Mouse (Mus musculus) megakaryocyte, embryonic 14.5 days (primary cell): ENCODE results near the gene Gm20388. TPM values are rescaled to one million over a fixed set of nuclear protein-coding genes. Genes with fewer than 3 reads are reported as not detected.

ENCODE experiments used
- H3K27me3 ChIP-seq: replicated peaks from 2 replicates; pipeline ENCODE3; 2012; ENCODE audit warnings: inconsistent platforms
- H3K36me3 ChIP-seq: replicated peaks from 2 replicates; pipeline ENCODE3; 2012; ENCODE audit warnings: low read length, inconsistent platforms, mixed read lengths
- H3K4me1 ChIP-seq: 2 replicates; pipeline ENCODE4 v1.6.1; 2012; ENCODE audit warnings: inconsistent platforms
- H3K4me3 ChIP-seq: replicated peaks from 2 replicates; pipeline ENCODE3; 2012; ENCODE audit warnings: moderate library complexity, mild to moderate bottlenecking, inconsistent platforms
- H3K9me3 ChIP-seq: 2 replicates; pipeline ENCODE4 v1.6.1; 2012; ENCODE audit warnings: inconsistent platforms
- FLI1 ChIP-seq: IDR thresholded peaks from 2 replicates; pipeline ENCODE4 v1.6.1; 2012; ENCODE audit warnings: low read length, inconsistent platforms, mixed read lengths
- GATA1 ChIP-seq: IDR thresholded peaks from 3 replicates; pipeline ENCODE4 v1.6.1; 2012; ENCODE audit warnings: mixed read lengths, low read length, inconsistent platforms, borderline replicate concordance
- polyA plus RNA-seq: library from polyadenylated mRNA; stranded (reverse); fragments of >175 nt; gene quantifications from 2 replicates; pipeline ENCODE4 v1.2.3, GENCODE M21; 2012; ENCODE audit warnings: low replicate concordance; ENCODE audit not compliant: insufficient read depth

Gene Gm20388
- polyA plus RNA-seq, 1 experiment: 111 TPM

GRCm38 (mm10) chr8:123687826-123688225 lies 3777.2 kb downstream of the Gm20388 start:
- H3K36me3 ChIP-seq: no peaks in the 10 kb centered on the region
- no peak overlapping the region for H3K4me3 ChIP-seq
- H3K4me1 ChIP-seq: no peaks in the 10 kb centered on the region
- no peak for TF ChIP-seq FLI1
- TF ChIP-seq GATA1: no peak
- H3K27me3 ChIP-seq: peaks cover 80% of the 10 kb centered on the region
- peaks cover 6% of the 10 kb centered on the region for H3K9me3 ChIP-seq

- TF ChIP-seq GATA1: no peak
- peaks cover 6% of the 10 kb centered on the region for H3K9me3 ChIP-seq
- H3K36me3 ChIP-seq: no peaks in the 10 kb centered on the region
- H3K27me3 ChIP-seq: peaks cover 88% of the 10 kb centered on the region
- no peaks in the 10 kb centered on the region for H3K4me1 ChIP-seq
- no peak overlapping the region for H3K4me3 ChIP-seq
Observed at GRCm38 (mm10) chr8:123692165-123692962, 3781.7 kb downstream of the Gm20388 start.

DNA sequence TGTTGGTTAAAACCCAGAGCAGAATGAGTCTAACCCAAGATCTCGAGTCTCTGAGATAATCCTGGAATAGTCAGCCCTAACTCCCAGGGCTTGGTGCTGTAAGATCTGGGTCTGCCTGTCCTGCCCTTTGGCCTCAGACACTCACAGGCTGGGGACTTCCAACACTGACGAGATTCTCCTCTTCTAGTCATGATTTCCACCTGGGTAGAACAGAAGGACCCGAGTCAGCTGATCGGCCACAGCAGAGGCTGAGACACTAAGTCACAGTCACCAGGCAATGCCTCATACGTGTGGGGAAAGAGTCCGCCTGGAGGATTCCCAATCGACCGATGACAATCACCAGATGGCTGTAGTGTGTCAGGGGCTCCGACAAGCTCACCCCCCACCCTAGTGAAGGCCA lies 3785.5 kb downstream of the Gm20388 start:
- H3K4me3 ChIP-seq: no peak overlapping the region
- no peaks in the 10 kb centered on the region for H3K4me1 ChIP-seq
- no peak for TF ChIP-seq GATA1
- no peak for TF ChIP-seq FLI1
- no peaks in the 10 kb centered on the region for H3K9me3 ChIP-seq
- H3K27me3 ChIP-seq: peaks cover 82% of the 10 kb centered on the region
- H3K36me3 ChIP-seq: no peaks in the 10 kb centered on the region

GRCm38 (mm10) chr8:123697329-123697728 lies 3786.7 kb downstream of the Gm20388 start:
- Histone ChIP-seq H3K9me3 (no peaks in the 10 kb centered on the region), H3K27me3 (peaks cover 82% of the 10 kb centered on the region), H3K36me3 (no peaks in the 10 kb centered on the region), H3K4me1 (no peaks in the 10 kb centered on the region), H3K4me3 (no peak overlapping the region)
- TF ChIP-seq FLI1 (no peak), GATA1 (no peak)

GRCm38 (mm10) chr8:123700399-123701070 lies 3789.9 kb downstream of the Gm20388 start:
- TF ChIP-seq FLI1 (no peak), GATA1 (no peak)
- no peaks in the 10 kb centered on the region for H3K9me3 ChIP-seq
- H3K27me3 ChIP-seq: peaks cover 77% of the 10 kb centered on the region
- no peaks in the 10 kb centered on the region for H3K36me3 ChIP-seq
- no peak overlapping the region for H3K4me3 ChIP-seq
- no peaks in the 10 kb centered on the region for H3K4me1 ChIP-seq

GRCm38 (mm10) chr8:123701952-123702587 lies 3791.4 kb downstream of the Gm20388 start:
- TF ChIP-seq GATA1: no peak
- TF ChIP-seq FLI1: no peak
- H3K36me3 ChIP-seq: no peaks in the 10 kb centered on the region
- H3K27me3 ChIP-seq: peaks cover 81% of the 10 kb centered on the region

GRCm38 (mm10) chr8:123705376-123705775 lies 3794.7 kb downstream of the Gm20388 start:
- Histone ChIP-seq H3K4me3 (no peak overlapping the region), H3K4me1 (peaks cover 7% of the 10 kb centered on the region), H3K9me3 (no peaks in the 10 kb centered on the region), H3K36me3 (no peaks in the 10 kb centered on the region), H3K27me3 (peaks cover 82% of the 10 kb centered on the region)
- TF ChIP-seq GATA1: no peak
- no peak for TF ChIP-seq FLI1

More at GRCm38 (mm10) chr8:123701952-123702587, 3791.4 kb downstream of the Gm20388 start:
- H3K4me3 ChIP-seq: no peak overlapping the region
- H3K4me1 ChIP-seq: no peaks in the 10 kb centered on the region
- H3K9me3 ChIP-seq: no peaks in the 10 kb centered on the region

DNA sequence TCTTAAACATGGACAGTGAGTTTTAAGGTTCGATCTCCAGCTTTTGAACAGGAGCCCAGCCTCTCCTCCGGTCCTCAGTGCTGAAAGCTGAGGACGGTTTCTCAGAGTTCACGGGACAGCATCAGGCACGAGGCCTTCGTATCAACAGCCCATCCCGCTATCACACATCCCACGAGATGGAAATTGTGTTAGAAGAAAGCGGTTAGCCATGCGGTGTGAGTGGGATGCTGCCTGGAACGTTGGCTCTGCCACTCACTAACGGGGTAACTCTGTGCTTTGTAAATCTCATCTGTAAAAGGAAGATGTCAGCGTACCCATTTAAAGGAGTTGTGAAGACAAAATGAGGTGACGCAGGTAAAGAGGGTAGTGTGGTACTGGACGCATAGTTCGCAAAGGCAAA lies 3796.5 kb downstream of the Gm20388 start:
- TF ChIP-seq FLI1 (no peak), GATA1 (no peak)
- Histone ChIP-seq H3K36me3 (no peaks in the 10 kb centered on the region), H3K4me3 (no peak overlapping the region), H3K4me1 (peaks cover 7% of the 10 kb centered on the region), H3K27me3 (peaks cover 81% of the 10 kb centered on the region), H3K9me3 (no peaks in the 10 kb centered on the region)

- H3K9me3 ChIP-seq: no peaks in the 10 kb centered on the region
- H3K4me3 ChIP-seq: no peak overlapping the region
- H3K27me3 ChIP-seq: peaks cover 82% of the 10 kb centered on the region
- TF ChIP-seq GATA1: no peak
- no peak for TF ChIP-seq FLI1
- H3K36me3 ChIP-seq: no peaks in the 10 kb centered on the region
- H3K4me1 ChIP-seq: peaks cover 7% of the 10 kb centered on the region
Observed at GRCm38 (mm10) chr8:123708729-123709128, 3798.1 kb downstream of the Gm20388 start.

DNA sequence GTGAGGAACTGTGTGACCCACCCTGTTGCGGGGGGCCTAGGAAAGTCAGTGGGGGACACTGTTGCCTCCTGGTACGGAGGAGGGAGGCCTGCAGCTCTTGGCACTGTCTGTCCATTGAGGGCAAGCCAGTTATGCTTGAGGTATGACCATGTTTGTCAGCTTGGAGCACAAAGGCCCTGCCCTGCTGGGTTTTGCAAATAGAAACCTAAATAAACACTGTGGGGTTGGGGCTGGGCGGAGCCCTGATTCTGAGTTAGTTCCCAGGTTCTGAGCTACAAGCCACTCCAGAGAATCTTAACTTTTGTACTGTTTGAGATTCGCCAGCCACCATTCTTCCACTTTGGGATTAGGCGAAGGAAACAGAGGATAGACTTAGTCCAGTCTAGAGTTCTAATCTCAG lies 3799.7 kb downstream of the Gm20388 start:
- no peaks in the 10 kb centered on the region for H3K9me3 ChIP-seq
- no peak for TF ChIP-seq GATA1
- no peak for TF ChIP-seq FLI1
- peaks cover 82% of the 10 kb centered on the region for H3K27me3 ChIP-seq
- peaks cover 7% of the 10 kb centered on the region for H3K4me1 ChIP-seq
- H3K36me3 ChIP-seq: no peaks in the 10 kb centered on the region
- no peak overlapping the region for H3K4me3 ChIP-seq
